Mouse (Mus musculus) large intestine, adult 2 months (tissue): Measurements from ENCODE around the gene Usp9x. TPM values are rescaled to one million over a fixed set of nuclear protein-coding genes. Genes with fewer than 3 reads are reported as not detected.
A peak's percentile ranks its signal among the peaks of the same experiment; 100 is the strongest.

Experiments
- DNase-seq: peaks from one replicate; pipeline ENCODE4 v3.0.0-alpha.2; 2012; ENCODE audit warnings: low read depth, low spot score
- WGBS: fragments of 180-500 bp; shearing (Covaris S2); methylation state at CpG from one replicate; pipeline ENCODE4 v1.1.7; 2018; 5-methylcytosine and 5-hydroxymethylcytosine counted together
- polyA plus RNA-seq: library from polyadenylated mRNA; depleted of rRNA; stranded (reverse); fragments of >200 nt; gene quantifications from 2 replicates; pipeline ENCODE4 v1.2.3, GENCODE M21; 2012; rRNA removed

Usp9x gene
- 11.3 and 17.0 TPM in 2 replicates for polyA plus RNA-seq

- 27% methylated on average over 33 of the region's 36 CpGs for WGBS
- no peak for DNase-seq
Measured at GRCm38 (mm10) chrX:13071241-13071775, at the start of gene Usp9x. TSS of gene Usp9x (plus strand) at chrX:13071498.

- no peak for DNase-seq
- 76% methylated on average over 5 of the region's 5 CpGs for WGBS
Measured at GRCm38 (mm10) chrX:13022547-13023310, 48.6 kb upstream of the Usp9x start.

DNA sequence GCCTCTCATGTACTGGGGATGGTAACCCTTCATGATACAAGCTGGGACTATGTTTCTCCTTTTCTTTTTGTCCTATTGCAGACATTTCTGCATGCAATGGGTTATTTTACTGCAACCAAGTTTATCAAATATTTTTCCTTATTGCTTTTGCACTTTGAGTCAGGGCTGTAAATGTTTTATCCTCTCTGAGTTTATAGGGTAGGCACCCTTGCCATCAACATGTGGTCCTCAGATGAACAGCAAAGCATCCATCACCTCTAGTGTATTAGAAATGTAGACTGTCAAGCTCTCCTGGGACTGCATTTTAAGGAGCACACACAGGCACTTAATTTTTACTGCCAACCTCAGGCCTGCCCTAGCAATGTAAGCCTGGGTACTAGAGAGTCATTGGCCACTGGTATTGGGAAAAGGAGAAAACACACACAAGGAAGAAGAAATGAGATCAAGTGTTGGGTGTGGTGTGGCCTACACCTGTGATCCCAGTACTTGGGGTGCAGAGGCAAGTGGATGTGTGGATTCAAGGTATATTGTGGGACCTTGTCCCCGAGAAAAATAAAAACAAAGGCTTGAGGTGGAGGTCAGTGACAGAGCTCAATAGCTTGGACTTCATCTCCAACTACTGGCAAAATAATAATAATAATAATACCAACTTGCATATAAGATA lies 46.6 kb upstream of the Usp9x start:
- WGBS: 45% methylated on average over 1 of the region's 1 CpGs
- DNase-seq: peak; percentile 47

DNA sequence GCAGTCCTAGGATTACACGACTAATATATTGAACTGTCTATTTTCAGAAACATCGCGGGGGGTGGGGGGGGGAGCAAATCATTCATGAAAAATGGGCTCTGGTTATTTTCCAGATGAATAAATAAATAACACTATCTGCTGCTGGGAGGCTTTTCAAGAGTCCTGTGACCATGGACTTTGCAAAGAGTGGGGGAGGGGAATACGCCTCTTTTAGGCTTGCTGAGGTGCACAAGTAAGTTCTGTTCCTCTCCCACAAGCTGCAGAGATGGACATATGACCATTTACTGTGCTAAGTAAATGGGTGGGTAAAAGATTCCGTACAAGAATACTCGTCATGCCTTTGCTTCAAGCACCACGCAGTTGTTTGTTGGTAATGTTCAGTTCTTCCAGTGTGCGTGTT lies 46.0 kb upstream of the Usp9x start:
- WGBS: 49% methylated on average over 8 of the region's 8 CpGs
- DNase-seq: no peak

GRCm38 (mm10) chrX:13028156-13028555 lies 43.1 kb upstream of the Usp9x start:
- no peak for DNase-seq
- WGBS: 89% methylated on average over 4 of the region's 4 CpGs

DNA sequence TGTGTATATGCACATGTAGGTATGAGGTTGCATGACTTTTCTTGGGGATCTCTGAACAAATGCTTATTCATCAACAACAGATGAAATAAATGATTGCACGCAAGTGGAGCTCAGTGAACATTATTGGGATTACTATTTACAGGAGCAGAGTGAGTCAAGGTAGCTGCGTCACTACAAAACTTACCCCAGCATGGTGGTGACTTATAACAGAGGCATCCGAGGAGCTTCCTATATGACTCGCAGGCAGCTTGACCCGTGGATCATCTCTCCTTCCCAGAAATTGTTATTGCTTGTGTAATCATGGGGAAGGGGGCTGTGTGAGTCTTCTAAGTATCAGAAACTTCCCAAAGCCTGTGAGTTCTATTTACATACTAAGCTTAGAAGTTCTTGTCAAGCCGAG lies 41.3 kb upstream of the Usp9x start:
- no peak for DNase-seq
- 88% methylated on average over 6 of the region's 6 CpGs for WGBS

GRCm38 (mm10) chrX:13037085-13037484 lies 34.2 kb upstream of the Usp9x start:
- 87% methylated on average over 4 of the region's 4 CpGs for WGBS

DNA sequence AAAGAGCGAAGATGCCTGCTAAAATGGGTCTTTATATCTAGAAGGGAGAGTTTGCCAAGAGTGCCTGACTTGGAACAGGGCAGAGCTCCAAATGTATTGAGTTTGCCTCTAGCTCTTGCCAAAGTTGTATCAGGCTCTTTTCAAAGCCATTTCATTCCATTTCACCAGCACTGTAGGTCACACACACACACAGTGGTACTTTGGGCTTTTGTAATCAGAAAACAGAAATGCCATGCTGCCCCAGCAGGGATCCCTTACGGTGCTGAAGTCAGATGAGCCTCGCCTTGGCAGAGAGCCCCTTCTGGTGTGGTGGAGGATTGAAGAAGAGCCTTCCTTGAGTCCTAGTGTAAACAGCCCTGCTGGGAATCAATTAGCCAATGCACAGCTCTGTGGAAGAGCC lies 32.1 kb upstream of the Usp9x start:
- no peak for DNase-seq
- WGBS: 54% methylated on average over 3 of the region's 3 CpGs

More at GRCm38 (mm10) chrX:13037085-13037484, 34.2 kb upstream of the Usp9x start:
- DNase-seq: no peak

GRCm38 (mm10) chrX:13040391-13040790 lies 30.9 kb upstream of the Usp9x start:
- 59% methylated on average over 1 of the region's 1 CpGs for WGBS
- DNase-seq: no peak

DNA sequence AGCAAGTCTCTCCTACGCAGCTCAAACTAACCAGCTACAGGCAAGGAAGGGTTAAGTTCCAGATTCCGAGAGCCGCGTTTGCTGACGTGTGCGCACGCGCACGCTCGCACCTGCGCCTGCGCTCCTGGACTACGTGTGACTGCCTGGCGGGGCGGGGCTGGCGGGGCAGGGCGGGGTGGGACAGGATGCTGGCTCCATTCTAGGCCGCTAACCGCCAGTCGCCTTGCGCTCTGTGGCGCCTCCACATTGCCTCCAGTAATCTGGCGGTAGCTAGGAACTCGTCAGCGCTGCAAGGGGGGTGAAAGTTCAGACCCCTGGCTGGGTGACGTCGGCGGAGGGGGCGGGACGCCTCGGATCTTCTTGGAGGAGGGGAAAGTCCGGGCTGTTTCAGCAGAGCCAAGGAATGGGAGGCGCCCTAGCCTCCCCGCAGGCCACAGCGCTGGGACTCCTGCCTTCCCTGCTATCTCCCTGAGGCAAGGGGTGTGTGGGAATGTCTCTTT lies 29.6 kb upstream of the Usp9x start:
- 10% methylated on average over 35 of the region's 35 CpGs for WGBS
- peak; percentile 60 for DNase-seq

GRCm38 (mm10) chrX:13043780-13044179 lies 27.5 kb upstream of the Usp9x start:
- 86% methylated on average over 2 of the region's 2 CpGs for WGBS
- no peak for DNase-seq

DNA sequence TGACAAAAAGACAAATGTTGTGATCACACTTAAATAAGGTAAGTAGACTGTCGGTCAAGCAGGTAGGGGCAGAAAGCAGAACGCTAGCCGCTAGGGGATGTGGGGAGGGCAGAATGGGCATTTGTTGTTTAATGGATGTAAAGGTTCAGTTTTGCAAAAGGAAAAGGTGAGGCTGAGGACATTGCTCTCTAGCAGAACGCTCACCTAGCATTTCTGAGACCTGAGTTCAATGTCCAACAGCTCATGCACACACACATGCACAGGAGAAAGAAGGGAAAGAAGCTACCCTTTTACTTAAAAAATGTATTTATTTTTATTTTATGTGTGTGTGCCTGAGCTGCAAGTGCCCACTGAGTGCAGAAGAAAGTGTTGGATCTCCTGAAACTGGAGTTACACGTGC lies 26.6 kb upstream of the Usp9x start:
- WGBS: 83% methylated on average over 5 of the region's 5 CpGs
- no peak for DNase-seq

- DNase-seq: no peak
- WGBS: 60% methylated on average over 6 of the region's 6 CpGs
Measured at GRCm38 (mm10) chrX:13046893-13047435, 24.3 kb upstream of the Usp9x start.

GRCm38 (mm10) chrX:13047631-13048345 lies 23.5 kb upstream of the Usp9x start:
- no peak for DNase-seq
- WGBS: 29% methylated on average over 14 of the region's 14 CpGs

GRCm38 (mm10) chrX:13054612-13055011 lies 16.7 kb upstream of the Usp9x start:
- 44% methylated on average over 1 of the region's 1 CpGs for WGBS
- DNase-seq: no peak

DNA sequence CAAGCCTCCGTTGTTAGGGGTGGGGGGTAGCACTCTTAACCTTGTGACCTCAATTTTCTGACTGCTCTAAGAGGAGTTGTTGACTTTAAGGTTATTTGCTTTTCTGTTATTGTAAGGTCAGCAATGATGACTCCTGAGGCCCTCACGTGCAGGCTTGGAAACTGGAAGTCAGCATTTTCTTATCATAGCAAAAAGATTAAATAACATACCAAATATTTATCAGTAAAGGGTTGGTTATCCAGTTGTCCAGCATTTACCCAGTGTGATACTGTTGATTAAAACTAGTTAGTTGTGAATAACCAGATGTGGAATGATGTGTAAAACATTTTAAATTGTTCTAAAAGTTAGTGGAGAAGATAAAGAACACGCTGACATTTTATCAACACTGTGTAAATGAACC lies 9.3 kb upstream of the Usp9x start:
- DNase-seq: no peak
- 66% methylated on average over 3 of the region's 3 CpGs for WGBS

- DNase-seq: no peak
- 60% methylated on average over 7 of the region's 9 CpGs for WGBS
Measured at GRCm38 (mm10) chrX:13064273-13064925, 6.9 kb upstream of the Usp9x start.

- 22% methylated on average over 8 of the region's 8 CpGs for WGBS
- no peak for DNase-seq
Measured at GRCm38 (mm10) chrX:13070206-13070572, 1.1 kb upstream of the Usp9x start.

DNA sequence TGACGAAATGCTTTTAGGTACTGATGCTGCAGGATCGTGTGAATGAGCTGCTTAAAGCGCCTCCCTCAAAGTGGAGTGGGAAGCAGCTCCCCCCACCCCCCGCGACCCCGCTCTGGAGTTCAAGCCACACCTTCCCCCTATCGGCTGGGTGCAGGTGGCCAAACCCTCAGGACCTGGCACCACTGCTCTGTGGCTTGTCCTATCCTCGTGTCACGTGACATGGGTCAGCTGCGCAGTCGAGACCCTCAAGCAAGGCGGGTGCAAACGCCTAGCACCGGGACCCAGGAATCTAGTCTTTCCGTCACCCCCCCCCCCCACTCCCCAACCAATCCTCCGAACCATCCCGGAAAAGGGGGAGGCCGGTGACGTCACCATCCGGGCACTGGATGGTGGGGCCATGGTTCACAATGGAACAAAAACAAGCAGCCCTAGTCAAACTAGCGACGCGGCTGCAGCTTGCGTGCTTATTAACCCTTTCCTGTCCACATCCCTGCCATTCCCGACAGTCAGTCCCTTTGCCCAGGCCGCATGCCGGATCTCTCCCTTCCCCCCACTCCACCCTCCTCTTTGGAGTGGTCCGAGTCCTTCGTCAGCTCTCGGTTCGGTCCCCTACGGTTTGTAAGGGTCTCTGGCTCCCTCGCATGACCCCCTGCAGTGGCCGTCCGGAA lies 591 bp upstream of the Usp9x start:
- DNase-seq: no peak
- 10% methylated on average over 33 of the region's 35 CpGs for WGBS
